8 mouse cellular contexts compared by ENCODE assay signal in genomic region chrX:95956497-95957293, GRCm38 (mm10). TPM values are rescaled to one million over a fixed set of nuclear protein-coding genes. Genes with fewer than 3 reads are reported as not detected.
A peak's percentile ranks its signal among the peaks of the same experiment; 100 is the strongest.
DNase-seq lines count a peak whose midpoint lies in the region; ATAC-seq lines count a peak whose summit lies in the region.

Las1l (minus strand) TSS chrX:95956962.

- 0 out of 2 replicates have a peak, but pooled peaks cover 8% of the 10 kb centered on the region for H3K36me3 ChIP-seq in hindbrain, embryonic 12.5 days

- H3K27ac ChIP-seq in hindbrain, embryonic 12.5 days = no peak within 1 kb of the TSS

- H3K4me3 ChIP-seq in hindbrain, embryonic 12.5 days = peak within 1 kb of the TSS; percentile 51

- H3K4me1 ChIP-seq in hindbrain, embryonic 12.5 days = peaks cover 6% of the 10 kb centered on the region

- H3K27me3 ChIP-seq in hindbrain, embryonic 12.5 days = no peaks in the 10 kb centered on the region

- 17% methylated on average over 42 of the region's 42 CpGs for WGBS in hindbrain, embryonic 12.5 days

- H3K9ac ChIP-seq in hindbrain, embryonic 12.5 days = peak within 1 kb of the TSS; percentile 54

- no peaks in the 10 kb centered on the region for H3K9me3 ChIP-seq in hindbrain, embryonic 12.5 days (replicated peaks)

- DNase-seq in NIH3T3 (ENCODE audit: low read depth) = peak; percentile 94
- peak; percentile 92 for DNase-seq in cerebellum, postnatal 10 days
- DNase-seq in frontal cortex, postnatal 10 days (ENCODE audit: low spot score in 2 of 2) = peak; percentile 87 to 91
- peak; percentile 86 to 95 for DNase-seq in layer of hippocampus, postnatal 14 days (ENCODE audit: low spot score in 2 of 2)
- DNase-seq in lung, postnatal 14 days = peak; percentile 88
- peak; percentile 83 for DNase-seq in retina, adult 2 months (ENCODE audit: low read depth, low spot score)
- peak; percentile 84 to 89 for DNase-seq in thymus, postnatal 36 days

- peak within 1 kb of the TSS; percentile 55 for H3K4me2 ChIP-seq in hindbrain, embryonic 12.5 days (replicated peaks)

- peak; percentile 100 for ATAC-seq in hindbrain, embryonic 12.5 days (ENCODE audit: low FRiP score)

RNA-seq across cellular contexts. Expression of gene Las1l, which starts in this region (rescaled TPM):
- 73.5 and 74.2 TPM in 2 replicates for polyA plus RNA-seq in hindbrain, embryonic 12.5 days (2016; fragmentation: Nextera tagmentation; extraction: Ambion mirVana)
- 10 to 100 TPM; 62.1 to 63.4 TPM for total RNA-seq in layer of hippocampus, postnatal 14 days (2021)
